Mouse (Mus musculus): ENCODE results near the gene Wasl.

Wasl gene

GRCm38 (mm10) chr6:24606512-24606911 is 58.3 kb downstream of the Wasl start:
- in situ Hi-C loops (cut with MboI, MseI) = no loop called here

GRCm38 (mm10) chr6:24605631-24606030 is 59.2 kb downstream of the Wasl start:
- in situ Hi-C loops (cut with MboI, MseI) = no loop called here

DNA sequence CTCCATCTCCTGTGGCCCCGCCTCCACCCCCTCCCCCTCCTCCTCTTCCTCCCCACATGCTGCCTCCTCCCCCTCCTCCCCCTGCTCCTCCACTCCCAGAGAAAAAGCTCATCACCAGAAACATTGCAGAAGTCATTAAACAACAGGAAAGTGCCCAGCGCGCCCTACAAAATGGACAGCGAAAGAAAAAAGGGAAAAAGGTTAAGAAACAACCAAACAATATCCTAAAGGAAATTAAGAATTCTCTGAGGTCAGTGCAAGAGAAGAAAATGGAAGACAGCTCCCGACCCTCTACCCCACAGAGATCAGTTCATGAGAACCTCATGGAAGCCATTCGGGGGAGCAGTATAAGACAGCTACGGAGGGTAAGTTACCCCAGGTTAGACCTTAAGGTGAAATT is 60.5 kb downstream of the Wasl start:
- in situ Hi-C loops (cut with MboI, MseI) = no loop called here

DNA sequence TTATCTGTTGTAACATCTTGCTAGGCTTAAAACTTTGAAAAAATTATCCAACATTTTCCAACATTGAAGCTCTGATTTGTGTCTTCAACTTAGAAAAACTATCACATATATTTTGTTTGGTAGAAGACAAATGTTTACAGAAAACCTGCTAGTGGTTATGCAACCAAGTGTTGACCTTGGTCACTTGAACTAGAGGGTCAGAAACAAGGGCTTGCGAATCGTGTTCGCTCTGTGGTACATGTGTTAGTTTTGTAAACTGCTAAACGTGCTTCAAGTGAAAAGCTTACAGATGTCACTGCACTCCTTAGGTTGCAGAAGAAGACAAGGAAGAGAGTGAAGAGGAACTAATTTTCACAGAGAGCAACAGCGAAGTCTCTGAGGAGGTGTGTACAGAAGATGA is 61.8 kb downstream of the Wasl start:
- in situ Hi-C loops (cut with MboI, MseI) = no loop called here

DNA sequence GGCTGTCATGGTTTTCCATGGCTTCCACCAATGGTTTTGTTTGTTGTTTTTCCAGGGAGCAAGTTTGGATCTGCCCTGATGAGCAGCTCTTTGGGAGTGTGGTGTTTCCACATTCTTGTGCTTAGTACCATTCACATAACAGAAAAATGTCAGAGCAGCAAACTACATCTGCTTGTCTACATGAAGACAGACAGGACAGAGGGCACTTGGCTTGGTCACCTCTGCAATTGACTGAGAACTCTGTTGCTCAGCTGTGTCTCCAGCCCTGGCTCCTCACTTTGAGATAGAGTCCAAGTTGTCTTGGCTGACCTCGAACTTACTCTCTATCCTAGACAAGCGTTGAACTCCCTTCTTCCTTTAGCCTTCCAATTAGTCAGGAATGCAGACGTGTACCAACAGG is 62.5 kb downstream of the Wasl start:
- in situ Hi-C loops (cut with MboI, MseI) = no loop called here

GRCm38 (mm10) chr6:24601668-24602067 is 63.1 kb downstream of the Wasl start:
- in situ Hi-C loops (cut with MboI, MseI) = no loop called here

GRCm38 (mm10) chr6:24600726-24601125 is 64.1 kb downstream of the Wasl start:
- in situ Hi-C loops (cut with MboI, MseI) = no loop called here

GRCm38 (mm10) chr6:24600134-24600533 is 64.7 kb downstream of the Wasl start:
- in situ Hi-C loops (cut with MboI, MseI) = no loop called here

GRCm38 (mm10) chr6:24599639-24600038 is 65.2 kb downstream of the Wasl start:
- in situ Hi-C loops (cut with MboI, MseI) = no loop called here

- in situ Hi-C loops (cut with MboI, MseI) = no loop called here
These were observed 65.6 kb downstream of the Wasl start for GRCm38 (mm10) chr6:24599179-24599578.

GRCm38 (mm10) chr6:24597500-24597899 is 67.3 kb downstream of the Wasl start, which contains the start of gene Lmod2:
Gene Lmod2, plus strand, starts transcription at chr6:24597762.
- in situ Hi-C loops (cut with MboI, MseI) = no loop called here

DNA sequence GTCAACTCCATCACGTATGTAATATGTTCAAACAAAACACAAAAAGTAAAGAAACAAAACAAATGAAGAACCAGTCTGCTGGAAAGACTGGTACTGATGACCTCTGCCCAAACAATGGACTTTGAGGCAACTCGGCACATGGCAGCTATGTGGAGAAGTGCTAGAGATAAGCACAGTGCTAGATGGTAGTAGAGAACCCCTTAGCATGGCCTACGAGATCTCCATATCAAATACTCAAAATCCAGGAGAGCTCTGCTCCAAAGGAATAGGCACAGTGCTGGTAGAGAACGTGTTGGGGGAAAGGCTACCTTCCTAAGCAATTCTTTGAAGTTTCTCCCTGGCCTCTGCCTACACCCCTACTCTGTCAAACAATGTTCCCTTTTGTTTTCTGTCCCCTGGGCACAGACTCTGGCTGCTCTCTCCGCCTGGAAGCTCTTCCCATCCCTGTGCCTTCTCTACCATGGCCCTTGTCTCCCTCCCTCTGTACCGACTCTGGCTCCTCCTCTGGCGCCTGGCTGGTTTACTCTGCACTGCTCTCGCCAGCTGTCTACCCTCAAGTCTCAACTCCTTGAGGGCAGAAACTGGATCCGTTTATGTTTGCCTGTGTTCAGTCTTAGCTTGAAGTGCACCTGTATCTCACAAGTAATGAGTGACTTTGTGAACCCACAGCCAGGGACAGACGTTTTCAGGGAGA is 73.1 kb downstream of the Wasl start:
- in situ Hi-C loops (cut with MboI, MseI) = no loop called here

DNA sequence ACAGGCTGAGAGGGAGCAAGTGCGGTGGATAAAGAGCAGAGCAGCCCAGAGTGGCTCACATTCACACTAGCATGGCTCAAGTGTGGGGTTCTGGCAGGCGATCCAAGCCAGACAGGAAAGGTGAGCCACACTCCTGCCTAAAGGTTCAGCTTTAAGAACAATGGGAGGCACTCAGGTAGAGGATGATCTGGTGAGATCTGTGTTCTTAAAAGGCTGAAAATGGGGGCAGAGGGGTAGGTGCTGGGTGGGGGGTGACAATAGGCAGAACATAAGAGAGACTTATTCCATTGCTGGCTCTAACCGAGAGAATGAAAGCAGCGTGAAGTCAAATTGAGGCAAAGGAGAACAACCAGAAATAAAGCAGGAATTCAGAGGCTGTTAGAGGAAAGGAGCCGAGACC is 74.5 kb downstream of the Wasl start:
- in situ Hi-C loops (cut with MboI, MseI) = no loop called here

GRCm38 (mm10) chr6:24586885-24587284 is 77.9 kb downstream of the Wasl start:
- in situ Hi-C loops (cut with MboI, MseI) = no loop called here

GRCm38 (mm10) chr6:24585431-24586310 is 79.1 kb downstream of the Wasl start:
- in situ Hi-C loops (cut with MboI, MseI) = no loop called here

DNA sequence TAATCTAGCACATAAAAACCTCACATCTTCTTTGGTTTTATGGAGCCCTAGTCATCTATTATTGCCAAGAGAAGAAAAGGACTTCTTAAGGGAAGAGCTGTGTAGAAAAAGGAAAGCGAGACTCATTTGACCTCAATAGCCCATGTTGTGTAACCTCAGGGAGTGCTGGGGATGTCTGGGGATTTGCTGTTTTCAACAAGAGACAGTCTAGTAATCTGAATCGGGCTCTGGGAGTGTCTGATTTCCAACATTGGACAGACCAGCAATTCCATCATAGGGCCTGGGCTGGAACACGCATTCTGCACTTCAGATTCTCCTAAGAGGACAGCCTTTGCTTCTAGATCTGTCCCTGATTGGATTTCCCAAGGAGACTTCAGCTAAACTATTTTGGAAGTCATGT is 81.4 kb downstream of the Wasl start:
- in situ Hi-C loops (cut with MboI, MseI) = no loop called here

DNA sequence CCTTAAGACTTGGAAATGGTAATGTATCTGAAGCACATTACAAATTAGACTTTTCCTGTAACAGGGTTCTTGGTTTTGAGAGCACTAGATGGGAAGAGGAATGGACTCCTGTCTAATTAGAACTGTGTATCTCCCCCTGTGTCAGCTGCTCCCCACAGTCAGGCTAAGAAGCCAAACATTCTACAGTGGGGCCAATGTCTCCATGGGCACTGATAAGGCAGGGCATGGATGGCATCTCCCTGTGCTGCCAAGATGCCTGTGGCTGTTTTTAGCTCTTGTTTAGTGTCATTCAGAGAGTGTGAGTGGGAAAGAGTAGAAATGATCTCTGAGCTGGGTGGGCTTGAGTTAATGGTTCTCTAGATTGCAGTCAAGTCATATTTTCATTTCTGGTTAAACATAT is 91.5 kb downstream of the Wasl start:
- in situ Hi-C loops (cut with MboI, MseI) = no loop called here

GRCm38 (mm10) chr6:24572431-24572830 is 92.4 kb downstream of the Wasl start:
- in situ Hi-C loops (cut with MboI, MseI) = no loop called here

DNA sequence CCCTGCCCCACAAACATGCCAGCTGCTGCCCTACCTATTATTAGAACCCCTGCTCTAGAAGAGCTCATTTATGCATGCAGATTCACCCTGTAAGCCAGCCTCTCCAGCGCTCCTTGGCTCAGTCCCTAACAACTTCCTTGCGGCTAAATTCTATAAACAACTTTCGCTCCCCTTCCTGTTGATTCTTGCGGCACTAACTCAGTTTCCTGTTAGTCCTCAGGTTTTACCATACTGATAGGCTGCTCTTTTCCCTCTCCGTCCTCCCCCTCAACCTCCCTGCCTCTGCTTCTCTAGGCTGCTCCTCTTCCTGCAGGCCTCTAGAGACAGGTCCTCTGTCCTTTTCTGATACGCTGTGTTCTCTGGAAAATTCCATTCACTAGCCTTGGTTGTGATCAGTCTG is 93.7 kb downstream of the Wasl start:
- in situ Hi-C loops (cut with MboI, MseI) = no loop called here

DNA sequence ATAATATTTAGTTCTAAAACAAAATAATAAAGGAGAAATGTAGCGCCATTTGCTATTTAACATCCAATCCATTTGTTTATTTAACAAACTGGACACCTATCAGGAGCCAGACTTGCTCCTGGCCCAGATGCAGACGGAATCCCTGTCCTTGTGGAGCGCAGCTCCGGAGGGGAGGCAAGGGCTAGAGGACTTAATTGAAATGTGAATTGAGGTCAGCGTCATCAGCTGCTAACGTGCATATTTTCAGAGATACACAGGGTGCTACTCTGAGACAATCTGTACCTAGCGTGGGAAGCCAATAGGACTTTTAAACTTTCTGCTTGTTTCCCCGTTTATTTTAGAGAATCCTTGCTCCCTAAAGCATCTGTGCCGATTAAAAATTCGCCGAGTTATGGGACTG is 94.5 kb downstream of the Wasl start:
- in situ Hi-C loops (cut with MboI, MseI) = no loop called here

- in situ Hi-C loops (cut with MboI, MseI) = no loop called here
These were observed 95.1 kb downstream of the Wasl start for GRCm38 (mm10) chr6:24569711-24570110.

DNA sequence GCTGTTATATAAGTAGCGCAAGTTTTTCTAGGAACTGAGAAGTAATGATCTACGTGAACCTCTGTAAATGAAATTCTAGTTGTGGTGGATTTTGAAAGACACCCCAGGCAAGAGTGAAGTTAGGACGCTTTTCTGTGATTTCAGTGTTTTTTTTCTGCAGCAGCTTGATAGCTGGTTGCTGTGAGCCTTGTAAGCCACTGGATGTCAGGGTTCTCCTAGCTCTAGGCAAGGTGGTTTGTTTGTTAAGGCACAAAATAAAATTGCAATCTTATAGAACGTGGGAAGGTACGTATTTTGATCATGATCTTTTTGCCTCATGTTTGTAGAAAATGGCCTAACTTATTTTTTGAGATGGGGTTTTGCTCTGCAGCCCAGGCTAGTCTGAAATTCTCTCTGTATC is 95.8 kb downstream of the Wasl start:
- in situ Hi-C loops (cut with MboI, MseI) = no loop called here

GRCm38 (mm10) chr6:24564886-24565285 is 99.9 kb downstream of the Wasl start:
- in situ Hi-C loops (cut with MboI, MseI) = no loop called here
